Mouse (Mus musculus) hindbrain, embryonic 15.5 days (tissue): ENCODE results near the gene Sufu. TPM values are rescaled to one million over a fixed set of nuclear protein-coding genes. Genes with fewer than 3 reads are reported as not detected.

Experiments
- ATAC-seq: fragments of 200-750 bp; cut with Nextera tagmentation; 2 replicates; pipeline ENCODE4 v1.8.0; 2017; ENCODE audit warnings: low read depth, moderate number of reproducible peaks, moderate TSS enrichment; ENCODE audit not compliant: low FRiP score
- H3K27ac ChIP-seq: fragments of 300-500 bp; sonication (generic); replicated peaks from 2 replicates; pipeline ENCODE4 v1.5.1; 2015; ENCODE audit warnings: mild to moderate bottlenecking, inconsistent platforms
- H3K27me3 ChIP-seq: fragments of 300-500 bp; sonication (generic); 2 replicates; pipeline ENCODE4 v1.6.1; 2015; ENCODE audit warnings: control low read depth, inconsistent platforms
- H3K36me3 ChIP-seq: fragments of 300-500 bp; sonication (generic); 2 replicates; pipeline ENCODE4 v1.6.1; 2015; ENCODE audit warnings: control low read depth, inconsistent platforms
- H3K4me1 ChIP-seq: fragments of 300-500 bp; sonication (generic); replicated peaks from 2 replicates; pipeline ENCODE4 v1.6.1; 2015; ENCODE audit warnings: control low read depth, inconsistent platforms
- H3K4me2 ChIP-seq: fragments of 300-500 bp; sonication (generic); 2 replicates; pipeline ENCODE4 v1.6.1; 2015; ENCODE audit warnings: moderate library complexity, mild to moderate bottlenecking, inconsistent platforms
- H3K4me3 ChIP-seq: fragments of 300-500 bp; sonication (generic); 2 replicates; pipeline ENCODE4 v1.5.1; 2015; ENCODE audit warnings: mild to moderate bottlenecking, inconsistent platforms
- H3K9ac ChIP-seq: fragments of 300-500 bp; sonication (generic); 2 replicates; pipeline ENCODE4 v1.6.1; 2015; ENCODE audit warnings: inconsistent platforms
- H3K9me3 ChIP-seq: fragments of 300-500 bp; sonication (generic); 2 replicates; pipeline ENCODE4 v1.6.1; 2016; ENCODE audit warnings: control low read depth, inconsistent platforms
- WGBS: fragments of 180-500 bp; shearing (Covaris S2); methylation state at CpG from one replicate; pipeline ENCODE4 v1.1.7; 2015; 5-methylcytosine and 5-hydroxymethylcytosine counted together
- polyA plus RNA-seq: library from polyadenylated mRNA; unstranded; fragments of >200 nt; fragmentation: Nextera tagmentation; extraction: Ambion mirVana; gene quantifications from 2 replicates; pipeline ENCODE4 v1.2.1, GENCODE M21; 2015

Gene Sufu
- polyA plus RNA-seq, 1 experiment from 2014 or later, result 24.7 TPM

DNA sequence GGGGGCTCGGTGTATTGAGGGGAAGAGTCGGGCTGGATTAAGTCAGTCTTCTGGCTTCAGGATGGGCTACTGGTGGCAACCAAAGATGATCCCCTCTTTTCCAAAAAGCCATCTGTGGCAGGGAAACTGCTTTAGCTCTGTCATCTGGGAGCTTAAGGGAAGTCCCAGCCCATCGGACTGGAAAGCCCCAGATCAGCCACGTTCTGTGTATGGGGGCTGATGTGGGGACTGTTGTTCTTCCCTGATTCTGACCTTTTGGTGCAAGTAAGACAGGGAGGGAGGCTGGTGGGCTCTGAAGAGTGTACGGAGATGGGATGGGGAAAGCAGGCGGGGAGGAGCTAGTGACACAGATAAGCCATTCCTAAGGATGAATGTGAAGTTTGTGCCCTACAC, 127.5 kb downstream of the Sufu start:
- no peak for ATAC-seq
- 9% methylated on average over 6 of the region's 6 CpGs for WGBS
- Histone ChIP-seq H3K9me3 (no peaks in the 10 kb centered on the region), H3K4me2 (peak overlapping the region; percentile 59), H3K36me3 (no peaks in the 10 kb centered on the region), H3K4me3 (peak overlapping the region; percentile 25), H3K27me3 (no peaks in the 10 kb centered on the region), H3K4me1 (peaks cover 65% of the 10 kb centered on the region), H3K27ac (peak overlapping the region; percentile 81), H3K9ac (peak overlapping the region; percentile 38)

DNA sequence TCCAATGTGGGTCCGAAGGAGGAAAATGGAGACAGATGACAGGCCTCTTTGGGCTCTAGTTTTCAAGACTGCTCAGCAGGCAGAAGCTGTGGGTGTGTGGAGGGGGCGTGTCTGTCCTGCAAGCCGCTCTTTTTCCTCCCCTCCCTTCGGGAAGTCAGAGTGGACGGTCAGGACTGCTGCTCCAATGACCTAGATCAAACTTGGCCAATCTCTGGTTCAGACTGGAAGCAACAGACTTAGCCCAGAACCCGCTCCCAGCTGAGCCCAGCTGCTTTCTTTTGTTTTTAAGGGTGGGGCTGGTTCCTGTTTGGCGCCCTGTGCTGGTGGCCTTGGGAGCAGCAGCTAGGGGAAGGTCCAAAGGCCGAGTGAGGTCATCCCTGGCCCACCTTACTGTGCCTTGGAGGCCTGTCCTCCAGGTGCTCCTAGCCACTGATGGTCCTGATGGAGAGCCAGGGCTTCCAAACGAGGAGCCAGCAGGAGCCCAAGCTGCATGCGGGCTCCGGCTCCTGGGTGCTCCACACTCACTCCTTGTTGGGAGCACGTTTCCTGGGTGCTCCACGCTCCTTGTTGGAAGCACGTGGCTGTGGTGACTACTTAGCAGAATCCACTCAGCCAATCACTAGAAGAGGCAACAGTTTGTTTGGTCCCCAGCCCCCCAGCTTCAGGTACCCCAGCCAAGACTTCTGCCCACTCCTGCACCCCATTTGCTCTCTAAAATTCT, 128.1 kb downstream of the Sufu start:
- no peaks in the 10 kb centered on the region for H3K36me3 ChIP-seq
- ATAC-seq, result no peak
- peak overlapping the region; percentile 59 for H3K4me2 ChIP-seq
- H3K27ac ChIP-seq, result peak overlapping the region; percentile 81
- no peaks in the 10 kb centered on the region for H3K9me3 ChIP-seq
- WGBS, result 27% methylated on average over 14 of the region's 14 CpGs
- H3K4me1 ChIP-seq, result peaks cover 71% of the 10 kb centered on the region
- 0 out of 2 replicates have a peak overlapping the region, but pooled peaks have one; percentile 38 for H3K9ac ChIP-seq
- H3K4me3 ChIP-seq, result no peak overlapping the region
- no peaks in the 10 kb centered on the region for H3K27me3 ChIP-seq

DNA sequence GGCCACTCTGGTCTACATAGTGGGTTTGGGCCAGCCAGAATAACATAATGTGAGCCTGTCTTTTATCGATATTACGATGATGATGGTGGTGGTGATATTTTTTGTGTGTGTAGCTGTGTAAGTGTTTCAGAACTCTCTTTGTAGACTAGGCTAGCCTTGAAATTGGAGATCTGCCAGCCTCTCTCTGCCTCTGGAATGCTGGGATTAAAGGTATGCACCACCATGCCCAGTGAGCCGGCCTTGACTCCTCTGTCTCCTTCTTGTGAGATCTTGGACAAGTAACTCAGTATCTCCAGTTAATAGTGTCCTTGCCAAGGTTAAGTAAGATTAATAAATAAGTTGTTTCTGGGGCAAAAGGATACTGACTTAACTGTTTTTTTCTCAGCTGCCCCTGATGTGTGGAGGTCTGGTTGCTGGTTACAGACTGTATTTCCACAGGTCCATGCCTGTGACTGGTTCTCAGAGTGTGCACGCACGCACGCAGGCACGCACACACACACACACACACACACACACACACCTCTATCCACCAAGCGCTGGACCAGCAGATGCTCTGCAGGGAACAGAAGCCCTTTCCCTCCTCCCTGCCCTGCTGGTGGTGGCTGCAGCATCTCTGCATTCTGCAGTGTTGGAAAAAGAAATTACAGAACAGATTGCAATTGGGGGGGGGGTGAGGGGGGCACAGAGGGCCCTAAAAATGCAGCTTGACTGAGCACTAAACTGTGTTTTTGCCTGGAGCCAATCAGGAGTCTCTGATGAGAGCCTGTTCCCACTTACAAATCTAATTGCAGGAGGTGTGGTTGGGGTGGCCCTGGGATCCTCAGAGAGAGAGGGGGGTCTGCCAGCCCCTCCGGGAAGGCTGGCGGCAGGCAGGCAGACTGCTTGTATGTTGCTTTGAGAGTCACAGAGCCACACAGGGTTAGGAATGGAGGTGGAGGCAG, 129.3 kb downstream of the Sufu start:
- Histone ChIP-seq H3K36me3 (no peaks in the 10 kb centered on the region), H3K4me2 (no peak overlapping the region), H3K27ac (peak overlapping the region; percentile 56; the same call in 1 of the 2 replicates), H3K4me3 (no peak overlapping the region), H3K9me3 (no peaks in the 10 kb centered on the region), H3K27me3 (no peaks in the 10 kb centered on the region), H3K9ac (no peak overlapping the region), H3K4me1 (peaks cover 83% of the 10 kb centered on the region)
- WGBS, result 36% methylated on average over 10 of the region's 10 CpGs
- ATAC-seq, result no peak

GRCm38 (mm10) chr19:46527632-46528528, 131.2 kb downstream of the Sufu start:
- peak overlapping the region; percentile 21 for H3K4me3 ChIP-seq
- H3K9ac ChIP-seq, result peak overlapping the region; percentile 37
- H3K27me3 ChIP-seq, result no peaks in the 10 kb centered on the region
- H3K4me1 ChIP-seq, result peaks cover 97% of the 10 kb centered on the region
- peak overlapping the region; percentile 91 for H3K27ac ChIP-seq
- peak overlapping the region; percentile 58 for H3K4me2 ChIP-seq
- no peaks in the 10 kb centered on the region for H3K36me3 ChIP-seq
- WGBS, result 5% methylated on average over 17 of the region's 17 CpGs
- H3K9me3 ChIP-seq, result no peaks in the 10 kb centered on the region
- ATAC-seq, result no peak

DNA sequence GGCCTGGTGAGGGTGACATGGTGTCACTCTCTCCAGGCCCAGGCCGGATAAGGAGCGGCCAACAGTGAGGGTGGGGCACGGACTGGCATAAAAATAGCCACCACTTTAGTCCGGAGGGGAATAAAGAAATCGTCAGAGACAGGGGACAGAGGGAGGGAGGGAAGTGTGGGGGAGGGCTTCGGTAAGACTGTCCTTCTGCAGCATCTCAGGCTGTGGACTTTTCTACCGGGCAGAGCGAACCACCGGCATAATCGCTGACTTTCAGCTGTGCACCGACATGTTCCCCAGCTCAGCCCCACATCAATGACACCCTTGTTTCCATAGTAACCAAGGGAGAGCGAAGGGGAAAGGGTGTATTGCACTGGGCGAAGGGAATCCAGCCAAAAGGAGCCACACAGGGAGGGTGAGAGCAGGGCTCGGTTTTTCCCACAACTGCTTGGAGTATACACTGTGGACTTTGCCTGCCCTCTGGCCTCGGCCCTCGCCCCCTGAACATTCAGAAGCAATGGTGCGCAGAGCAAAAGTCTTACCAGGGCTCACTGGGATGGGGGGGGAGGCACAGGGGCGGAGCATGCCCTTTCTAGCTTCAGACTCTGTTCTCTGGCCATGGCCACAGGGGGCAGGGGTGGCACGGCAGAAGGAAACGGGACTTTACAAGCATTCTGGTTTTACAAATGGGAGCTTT, 132.0 kb downstream of the Sufu start:
- peak overlapping the region; percentile 37 for H3K9ac ChIP-seq
- peak overlapping the region; percentile 91 for H3K27ac ChIP-seq
- H3K36me3 ChIP-seq, result no peaks in the 10 kb centered on the region
- peak; percentile 72 for ATAC-seq
- H3K4me3 ChIP-seq, result peak overlapping the region; percentile 21
- H3K27me3 ChIP-seq, result no peaks in the 10 kb centered on the region
- under 1% methylated on average over 20 of the region's 20 CpGs for WGBS
- H3K9me3 ChIP-seq, result no peaks in the 10 kb centered on the region
- peaks cover 97% of the 10 kb centered on the region for H3K4me1 ChIP-seq
- peak overlapping the region; percentile 58 for H3K4me2 ChIP-seq

DNA sequence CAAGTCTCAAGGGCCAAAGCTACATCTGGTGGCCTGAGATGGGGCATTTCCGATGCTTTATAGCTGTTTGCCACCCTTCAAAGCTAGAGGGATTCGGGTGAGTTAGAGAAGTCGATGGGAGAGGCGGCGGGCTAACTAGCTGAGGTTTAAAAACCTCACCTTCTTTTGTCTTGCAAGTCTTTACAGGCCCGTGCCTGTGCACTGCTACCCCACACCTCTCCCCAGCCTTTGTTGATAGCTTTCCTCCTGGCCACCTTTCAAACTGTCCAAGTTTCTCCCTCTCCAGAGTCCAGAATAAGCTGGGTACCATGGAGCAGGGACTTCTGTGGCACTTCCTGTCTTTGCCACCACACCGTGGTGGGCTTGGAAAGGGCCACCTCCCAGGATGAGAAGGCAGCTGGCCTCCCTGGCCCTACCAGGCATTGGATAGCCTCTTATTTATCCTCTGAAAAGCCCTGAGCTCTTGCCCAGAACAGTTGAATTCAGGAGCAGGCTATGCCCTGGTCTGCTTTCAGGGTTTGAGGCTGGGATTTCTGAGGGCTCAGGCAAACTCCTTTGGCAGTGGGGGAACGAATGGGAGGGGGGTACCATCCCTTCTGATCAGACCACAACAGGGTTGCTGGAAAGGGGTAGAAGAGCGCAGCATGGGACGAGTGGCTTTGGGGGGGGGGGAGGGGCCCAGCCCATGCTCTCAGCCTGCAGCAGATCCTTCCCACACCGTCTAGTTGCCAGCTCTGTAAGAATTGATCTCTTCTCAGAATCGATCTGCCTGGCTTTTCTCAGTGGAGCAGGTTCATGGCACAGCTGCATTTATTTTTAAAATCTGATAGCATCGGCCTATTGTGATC, 133.1 kb downstream of the Sufu start:
- WGBS, result 7% methylated on average over 13 of the region's 13 CpGs
- Histone ChIP-seq H3K27ac (peak overlapping the region; percentile 91), H3K4me3 (no peak overlapping the region), H3K9ac (peak overlapping the region; percentile 37; the same call in 1 of the 2 replicates), H3K36me3 (no peaks in the 10 kb centered on the region), H3K4me2 (peak overlapping the region; percentile 58), H3K4me1 (peaks cover 93% of the 10 kb centered on the region), H3K27me3 (no peaks in the 10 kb centered on the region), H3K9me3 (no peaks in the 10 kb centered on the region)
- ATAC-seq, result no peak

- Histone ChIP-seq H3K36me3 (no peaks in the 10 kb centered on the region), H3K27ac (peak overlapping the region; percentile 91), H3K4me1 (peaks cover 87% of the 10 kb centered on the region), H3K9me3 (no peaks in the 10 kb centered on the region), H3K27me3 (no peaks in the 10 kb centered on the region), H3K4me3 (no peak overlapping the region), H3K4me2 (peak overlapping the region; percentile 21; the same call in 1 of the 2 replicates), H3K9ac (0 out of 2 replicates have a peak overlapping the region, but pooled peaks have one; percentile 14)
- ATAC-seq, result no peak
- WGBS, result 8% methylated on average over 8 of the region's 8 CpGs
These were observed 133.8 kb downstream of the Sufu start for GRCm38 (mm10) chr19:46530449-46530990.

DNA sequence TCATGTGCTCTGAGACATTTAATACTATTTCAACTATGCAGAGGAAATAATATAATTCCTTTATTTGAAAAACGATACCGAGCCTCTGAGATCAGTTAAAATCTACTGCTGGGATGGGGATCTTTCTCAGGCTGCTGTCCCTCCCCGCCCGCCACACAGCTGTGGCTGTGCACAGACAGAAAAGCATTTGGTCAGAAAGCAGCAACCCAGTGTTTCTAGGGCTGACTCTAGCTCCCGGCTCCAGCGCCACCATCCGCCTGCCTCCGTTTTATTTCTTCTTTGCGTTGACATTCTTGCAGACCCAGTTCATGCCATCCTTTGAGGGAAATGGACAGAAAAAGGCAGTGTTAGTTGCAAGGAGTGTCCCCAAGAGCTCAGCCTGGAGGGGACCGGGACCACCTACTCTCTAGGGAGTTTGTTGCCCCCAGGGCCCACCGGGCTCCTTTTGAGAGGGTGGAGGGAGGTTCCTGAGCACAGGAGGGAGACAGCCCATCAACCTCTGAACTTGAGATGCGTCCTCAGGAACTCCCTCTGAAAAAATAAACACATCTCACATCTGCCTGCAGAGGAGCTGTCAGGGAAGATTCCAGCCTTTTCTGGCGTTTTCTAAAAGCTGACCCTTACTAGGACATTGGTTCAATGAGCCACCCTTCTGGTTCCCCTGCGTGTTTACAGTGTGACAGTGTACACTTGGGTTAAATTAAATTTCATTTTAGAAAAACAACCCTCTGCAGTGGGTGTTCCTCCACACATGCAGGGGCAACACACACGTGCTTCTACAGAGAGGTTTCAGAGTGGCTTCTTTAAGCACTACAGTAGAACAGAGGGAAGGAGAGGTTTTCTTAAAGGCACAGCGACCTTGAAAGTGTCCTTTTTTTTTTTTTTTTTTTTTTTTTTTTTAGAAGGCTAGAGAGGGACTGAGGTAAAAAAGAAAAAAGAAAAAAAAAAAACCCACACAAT, 134.7 kb downstream of the Sufu start:
- 7% methylated on average over 16 of the region's 16 CpGs for WGBS
- Histone ChIP-seq H3K4me1 (peaks cover 79% of the 10 kb centered on the region), H3K27ac (peak overlapping the region; percentile 91), H3K9ac (peak overlapping the region; percentile 18; the same call in 1 of the 2 replicates), H3K27me3 (no peaks in the 10 kb centered on the region), H3K9me3 (no peaks in the 10 kb centered on the region), H3K4me2 (peak overlapping the region; percentile 21), H3K4me3 (no peak overlapping the region), H3K36me3 (no peaks in the 10 kb centered on the region)
- ATAC-seq, result no peak

GRCm38 (mm10) chr19:46532031-46532688, 135.5 kb downstream of the Sufu start:
- Histone ChIP-seq H3K36me3 (no peaks in the 10 kb centered on the region), H3K4me2 (no peak overlapping the region; the same call in 1 of the 2 replicates), H3K9ac (peak overlapping the region; percentile 23; the same call in 1 of the 2 replicates), H3K9me3 (no peaks in the 10 kb centered on the region), H3K27ac (peak overlapping the region; percentile 76), H3K4me3 (no peak overlapping the region), H3K4me1 (peaks cover 72% of the 10 kb centered on the region), H3K27me3 (no peaks in the 10 kb centered on the region)
- no peak for ATAC-seq
- 11% methylated on average over 10 of the region's 10 CpGs for WGBS
